Mouse (Mus musculus): ENCODE results near the gene Tbxas1.
A peak's percentile ranks its signal among the peaks of the same experiment; 100 is the strongest.

Gene Tbxas1

DNA sequence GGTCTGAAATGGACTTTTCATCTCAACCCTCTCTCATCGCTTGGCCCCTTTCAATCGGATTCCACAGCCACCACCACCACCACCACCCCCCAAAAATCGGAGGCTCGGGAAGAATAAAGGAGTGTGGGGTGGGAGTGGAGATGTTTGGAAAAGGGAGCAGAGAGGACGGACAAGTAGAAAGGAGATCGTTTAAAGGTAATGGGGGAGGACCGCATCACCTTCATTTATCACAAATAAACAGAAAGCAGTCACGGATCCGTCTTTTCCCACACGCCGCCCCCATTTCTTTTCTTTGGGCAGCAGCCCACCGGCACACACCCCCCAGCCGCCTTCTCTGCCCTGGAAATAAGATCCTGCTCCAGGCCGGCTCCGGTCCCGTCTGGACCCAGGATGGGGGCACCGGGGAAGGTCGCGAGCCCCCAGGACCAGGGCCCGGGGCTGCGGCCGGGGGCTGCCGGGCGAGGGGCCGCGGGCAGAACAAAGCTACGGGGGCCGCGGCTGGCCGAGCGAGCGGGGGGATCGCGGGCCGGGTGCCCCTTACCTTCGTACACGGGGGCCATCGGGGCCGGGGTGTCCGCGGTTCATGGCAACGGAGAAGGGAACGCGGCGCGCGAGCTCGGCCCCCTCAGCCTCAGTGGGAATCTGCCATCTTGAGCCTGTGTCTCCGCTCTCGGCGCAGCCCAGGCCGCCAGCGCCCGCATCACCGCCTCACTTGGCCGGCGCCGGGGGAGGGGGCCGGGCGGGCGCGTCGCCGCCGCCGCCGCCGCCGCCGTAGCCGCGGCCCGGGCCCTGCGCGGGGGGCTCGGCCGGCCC lies at the start of gene Tbxas1:
Gene Tbxas1, plus strand, starts transcription at position 147 of the 813 bp plus-strand sequence.
- peak; percentile 70 to 74 for DNase-seq (ENCODE audit: low spot score in 2 of 2)

DNA sequence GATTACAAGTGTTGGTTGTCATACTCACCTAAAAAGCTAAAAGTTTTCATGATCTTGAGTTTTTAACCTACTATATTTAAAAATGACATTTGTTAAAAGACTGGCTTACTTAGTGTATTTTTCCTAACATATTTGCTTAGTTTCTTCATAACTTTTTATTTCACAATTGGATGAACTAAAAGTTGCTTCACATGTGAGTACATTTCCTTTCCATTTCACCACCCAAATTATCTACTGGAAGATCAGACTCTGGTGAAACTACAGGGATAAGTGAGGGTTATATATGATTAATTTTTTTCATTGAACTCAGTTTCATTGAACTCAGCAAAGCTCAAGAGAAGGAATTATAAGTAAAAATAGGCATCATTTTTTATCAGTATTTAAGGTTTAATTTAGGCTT lies 49.3 kb upstream of the Tbxas1 start:
- DNase-seq (ENCODE audit: low spot score in 2 of 2) = no peak

DNA sequence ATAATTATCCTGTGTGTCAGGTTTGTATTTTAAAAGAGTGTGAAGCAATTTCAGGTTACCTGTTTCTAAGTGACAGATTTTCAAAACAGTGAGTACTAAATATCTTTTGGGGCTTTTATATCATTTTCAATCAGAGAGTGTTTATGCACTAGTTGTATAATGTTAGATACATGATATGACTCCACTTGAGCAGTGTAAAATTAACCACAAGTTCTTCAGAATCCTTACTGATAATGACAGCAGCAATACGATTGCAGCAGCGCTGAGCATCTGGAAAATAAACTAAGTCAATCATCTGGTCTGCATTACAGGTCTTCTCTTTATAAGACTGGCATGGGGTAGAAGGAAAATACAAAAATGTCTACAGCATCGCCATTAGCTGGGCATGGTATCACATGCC lies 48.3 kb upstream of the Tbxas1 start:
- DNase-seq (ENCODE audit: low spot score in 2 of 2) = no peak

- DNase-seq (ENCODE audit: low spot score in 2 of 2) = no peak
Measured at GRCm38 (mm10) chr6:38827435-38827834, 47.8 kb upstream of the Tbxas1 start.

- no peak for DNase-seq (ENCODE audit: low spot score in 2 of 2)
Measured at GRCm38 (mm10) chr6:38828211-38828610, 47.0 kb upstream of the Tbxas1 start.

DNA sequence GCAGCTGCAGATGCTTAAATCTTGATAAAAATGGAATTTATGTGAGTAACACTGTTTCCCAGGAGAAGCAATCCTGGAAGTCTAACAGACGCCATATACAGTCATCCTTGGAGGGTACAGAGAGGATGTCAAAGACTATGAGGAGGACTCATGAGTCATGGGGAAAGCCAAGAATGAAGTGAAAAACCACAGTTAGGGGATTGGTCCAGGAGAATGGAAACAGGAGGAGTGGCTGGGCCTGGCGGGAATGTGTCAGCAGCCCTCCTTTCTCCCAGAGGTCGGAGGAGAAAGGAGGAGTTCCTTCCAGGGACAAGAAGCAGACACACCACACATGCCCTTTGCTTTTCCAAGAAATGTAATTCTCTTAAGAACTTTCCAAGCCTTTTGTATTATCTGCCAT lies 45.8 kb upstream of the Tbxas1 start:
- DNase-seq (ENCODE audit: low spot score in 2 of 2) = no peak

DNA sequence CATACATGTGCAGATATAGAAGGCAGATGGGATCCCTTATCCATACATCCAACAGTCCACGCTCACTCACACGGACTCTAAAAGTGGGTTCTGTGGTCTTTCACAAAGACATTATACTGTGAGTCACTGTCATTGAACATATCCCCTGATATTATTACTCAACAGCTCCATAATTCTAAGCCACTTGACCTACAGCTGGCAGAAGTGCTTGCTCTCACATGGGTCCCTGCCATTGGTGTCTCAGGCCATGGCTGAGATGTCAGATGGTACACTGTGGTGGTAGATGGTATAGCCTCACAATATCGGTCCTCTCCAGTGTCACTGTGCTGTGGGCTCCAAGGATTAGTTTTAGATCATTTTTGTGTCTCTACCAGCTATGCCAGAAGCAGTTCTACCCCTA lies 41.5 kb upstream of the Tbxas1 start:
- no peak for DNase-seq (ENCODE audit: low spot score in 2 of 2)

GRCm38 (mm10) chr6:38834727-38835126 lies 40.5 kb upstream of the Tbxas1 start:
- DNase-seq (ENCODE audit: low spot score in 2 of 2) = no peak

DNA sequence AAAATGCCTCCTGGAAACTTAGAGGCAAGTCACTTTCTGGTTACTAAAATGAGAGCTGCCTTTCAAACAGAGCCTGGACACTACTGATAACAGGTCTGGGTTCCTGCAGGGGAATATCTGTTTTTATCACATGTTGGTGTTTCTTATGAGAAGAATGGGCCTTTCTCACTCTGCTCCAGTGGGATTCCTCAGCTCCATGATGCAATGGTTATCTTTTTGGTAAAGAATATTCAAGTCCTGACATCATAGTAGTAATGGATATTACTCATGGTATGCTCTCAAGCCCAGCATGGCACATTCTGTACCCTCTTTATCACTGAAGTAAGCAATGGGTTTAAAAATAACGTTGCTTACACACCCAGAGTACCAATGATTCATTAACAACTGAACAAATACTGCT lies 40.0 kb upstream of the Tbxas1 start:
- no peak for DNase-seq (ENCODE audit: low spot score in 2 of 2)

DNA sequence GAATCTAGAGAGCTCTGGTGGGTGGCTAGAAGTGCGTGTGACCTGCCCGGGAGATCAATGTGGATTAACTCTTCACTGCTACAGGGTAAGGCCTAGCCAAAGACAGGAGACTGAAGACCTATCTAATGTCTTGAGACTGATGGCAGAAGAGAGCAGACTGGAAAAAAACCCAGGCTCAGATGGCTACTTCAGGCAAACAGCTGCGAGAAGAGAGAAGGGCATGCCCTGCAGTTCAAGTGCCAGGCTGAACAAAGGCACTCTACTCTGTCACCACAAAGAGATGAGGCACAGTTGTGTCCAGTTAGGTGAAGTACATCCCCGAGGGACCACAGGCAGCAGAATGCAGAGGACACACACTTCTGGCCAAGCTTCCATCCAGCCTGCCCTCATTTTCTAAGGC lies 37.1 kb upstream of the Tbxas1 start:
- no peak for DNase-seq (ENCODE audit: low spot score in 2 of 2)

- DNase-seq (ENCODE audit: low spot score in 2 of 2) = no peak
Measured at GRCm38 (mm10) chr6:38839891-38840290, 35.3 kb upstream of the Tbxas1 start.

GRCm38 (mm10) chr6:38840380-38840779 lies 34.8 kb upstream of the Tbxas1 start:
- no peak for DNase-seq (ENCODE audit: low spot score in 2 of 2)

- no peak for DNase-seq (ENCODE audit: low spot score in 2 of 2)
Measured at GRCm38 (mm10) chr6:38840780-38841179, 34.4 kb upstream of the Tbxas1 start.

DNA sequence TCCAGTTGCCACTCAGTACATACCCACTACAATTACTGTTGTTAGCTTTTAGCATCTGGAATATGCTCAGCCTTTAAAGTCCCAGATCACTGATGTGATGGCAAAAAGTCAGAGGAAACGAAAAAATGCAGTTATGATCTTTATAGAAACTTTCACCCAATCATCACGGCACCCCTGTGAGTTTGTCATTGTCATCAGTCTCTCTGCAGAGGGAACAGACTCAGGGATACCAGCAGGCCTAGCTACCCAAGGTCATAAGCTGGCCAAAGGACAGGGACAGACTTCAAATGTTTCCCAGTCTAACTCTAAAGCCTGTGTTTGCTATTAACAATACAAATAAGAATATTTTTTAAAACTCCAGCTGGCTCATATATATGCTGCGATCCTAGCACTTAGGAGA lies 33.7 kb upstream of the Tbxas1 start:
- no peak for DNase-seq (ENCODE audit: low spot score in 2 of 2)

- DNase-seq (ENCODE audit: low spot score in 2 of 2) = no peak
Measured at GRCm38 (mm10) chr6:38845117-38845516, 30.1 kb upstream of the Tbxas1 start.

- DNase-seq (ENCODE audit: low spot score in 2 of 2) = no peak
Measured at GRCm38 (mm10) chr6:38845876-38846275, 29.3 kb upstream of the Tbxas1 start.

DNA sequence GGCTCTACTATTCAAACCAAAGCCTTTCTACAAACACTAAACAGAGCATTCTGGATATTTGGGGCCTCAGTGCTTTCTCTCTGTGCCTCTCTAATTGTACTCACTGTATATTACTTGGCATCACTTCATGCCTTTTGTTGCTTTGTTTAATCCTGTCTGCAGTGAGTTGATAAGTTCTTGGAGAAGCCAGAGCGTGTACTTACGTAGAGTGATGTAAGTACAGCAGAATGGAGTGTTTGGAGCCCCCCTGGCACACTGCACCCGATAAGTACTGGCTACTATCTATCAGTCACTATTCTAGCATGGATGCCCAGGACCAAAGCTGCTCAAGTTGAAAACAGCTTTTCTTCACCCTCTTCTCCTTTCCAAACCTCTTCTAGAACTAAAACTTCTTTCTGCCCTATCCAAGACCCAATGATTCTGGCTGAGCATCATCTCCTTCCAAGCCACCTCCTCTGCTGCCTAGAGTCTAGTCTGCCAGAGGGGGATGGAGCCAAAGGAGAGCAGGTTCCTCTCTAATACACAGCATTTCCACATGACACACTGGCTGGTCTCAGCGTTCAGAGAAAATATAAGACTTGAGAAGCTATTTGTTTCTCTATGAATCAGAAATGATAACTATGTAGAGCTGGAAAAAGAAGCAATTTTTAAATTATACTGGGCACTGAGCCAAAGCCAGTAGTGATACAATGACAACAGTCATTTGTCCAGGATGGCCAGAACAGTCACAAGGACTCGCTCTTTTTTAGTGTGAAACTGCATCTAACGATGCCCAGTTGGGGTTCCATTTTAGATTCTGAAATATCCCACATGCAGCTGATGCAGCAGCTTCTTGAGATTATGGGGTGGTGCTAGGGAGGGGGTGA lies 28.6 kb upstream of the Tbxas1 start:
- no peak for DNase-seq (ENCODE audit: low spot score in 2 of 2)

- no peak for DNase-seq (ENCODE audit: low spot score in 2 of 2)
Measured at GRCm38 (mm10) chr6:38847447-38847846, 27.8 kb upstream of the Tbxas1 start.

DNA sequence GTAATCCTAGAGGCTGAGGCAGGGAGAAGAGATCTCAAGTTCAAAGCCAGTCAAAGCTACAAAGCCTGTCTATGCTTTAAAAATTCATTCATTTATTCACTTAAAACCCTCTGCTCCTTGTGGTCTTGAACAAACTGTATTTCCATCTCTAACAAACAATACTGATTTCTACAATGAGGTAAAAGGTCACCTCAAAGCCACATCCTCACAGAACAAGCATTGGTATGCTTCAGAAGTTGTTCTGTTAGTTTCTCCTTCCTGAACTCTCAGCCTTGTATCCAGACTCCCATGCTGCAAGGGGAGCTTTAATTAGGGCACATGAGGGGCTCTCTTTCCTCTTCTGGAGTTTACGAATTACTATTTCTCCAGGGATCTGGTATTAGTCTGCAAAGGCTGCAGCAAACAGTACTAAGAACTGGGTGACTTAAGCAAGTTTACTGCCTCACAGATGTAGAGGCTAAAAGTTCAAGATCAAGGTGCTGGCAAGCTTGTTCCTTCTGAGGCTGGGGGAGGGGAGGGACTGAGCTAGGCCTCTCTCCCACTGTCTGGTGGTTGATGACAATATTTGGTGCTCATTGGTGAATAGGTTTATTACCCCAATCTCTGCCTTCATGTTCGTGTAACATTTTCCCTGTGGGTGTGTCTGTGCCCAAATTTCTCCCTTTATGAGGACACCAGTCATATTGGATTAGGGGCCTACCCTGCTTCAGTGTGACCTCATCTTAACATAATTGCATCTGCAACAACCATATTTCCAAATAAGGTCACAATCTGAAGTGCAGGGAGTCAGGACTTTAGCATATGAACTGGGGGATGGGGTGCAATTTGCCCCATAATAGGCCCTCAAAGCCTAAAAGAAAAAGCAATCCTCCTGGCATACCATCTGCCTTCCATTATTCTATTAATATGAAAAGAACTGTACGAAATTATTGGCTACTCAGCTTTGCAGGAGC lies 27.0 kb upstream of the Tbxas1 start:
- no peak for DNase-seq (ENCODE audit: low spot score in 2 of 2)

GRCm38 (mm10) chr6:38850715-38851259 lies 24.4 kb upstream of the Tbxas1 start:
- DNase-seq (ENCODE audit: low spot score in 2 of 2) = no peak

DNA sequence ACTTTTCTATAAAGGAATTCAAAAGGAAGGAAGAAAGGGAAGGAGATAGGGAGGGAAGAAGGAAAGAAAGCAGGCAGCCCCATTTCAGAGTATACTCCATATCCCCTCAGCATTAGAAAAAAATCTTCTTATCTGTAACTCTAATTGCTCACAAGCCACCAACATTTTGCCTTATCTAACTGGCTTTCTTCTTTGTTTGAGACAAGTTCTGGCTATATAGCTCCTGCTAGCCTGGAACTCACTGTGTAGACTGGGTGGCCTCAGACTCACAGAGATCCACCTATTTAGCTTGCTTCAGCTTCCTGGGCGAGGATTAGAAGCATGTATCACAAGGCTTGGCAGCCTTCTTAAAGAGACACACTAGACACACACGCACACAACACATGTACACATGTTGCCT lies 23.5 kb upstream of the Tbxas1 start:
- DNase-seq (ENCODE audit: low spot score in 2 of 2) = no peak

All from spleen, postnatal 10 days (tissue).